Mouse (Mus musculus): ENCODE measurements around the gene Bivm. TPM values are rescaled to one million over a fixed set of nuclear protein-coding genes. Genes with fewer than 3 reads are reported as not detected.

The Bivm gene
- total RNA-seq, 2 experiments from 2014 or later, result 35.0 to 39.0 TPM

DNA sequence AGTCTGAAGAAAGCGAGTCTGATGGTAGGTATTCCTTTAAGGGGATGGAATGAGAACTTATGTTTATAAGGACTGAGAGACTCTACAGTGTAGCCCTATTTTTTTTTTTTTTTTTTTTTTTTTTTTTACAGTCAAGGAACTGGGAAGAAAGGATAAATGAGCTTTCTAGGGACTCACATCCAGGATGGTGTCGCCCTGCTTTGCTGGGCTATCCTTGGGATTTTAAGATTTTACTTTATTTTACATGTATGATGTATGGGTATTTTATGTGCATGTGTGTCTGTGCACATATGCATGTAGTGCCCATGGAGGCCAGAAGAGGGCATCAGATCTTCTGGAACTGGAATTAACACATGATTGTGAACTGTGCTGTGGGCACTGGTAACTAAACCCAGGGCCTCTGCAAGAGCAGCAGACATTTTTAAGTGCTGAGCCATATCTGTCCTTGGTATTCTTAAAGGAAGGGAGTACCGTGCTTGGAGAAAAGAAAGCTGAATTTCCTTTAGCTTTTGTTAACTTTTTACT, 49.2 kb downstream of the Bivm start:
- no peak for DNase-seq (ENCODE audit: low spot score in 2 of 2)
- intact Hi-C loops (cut with DNase I), result no loop called here

DNA sequence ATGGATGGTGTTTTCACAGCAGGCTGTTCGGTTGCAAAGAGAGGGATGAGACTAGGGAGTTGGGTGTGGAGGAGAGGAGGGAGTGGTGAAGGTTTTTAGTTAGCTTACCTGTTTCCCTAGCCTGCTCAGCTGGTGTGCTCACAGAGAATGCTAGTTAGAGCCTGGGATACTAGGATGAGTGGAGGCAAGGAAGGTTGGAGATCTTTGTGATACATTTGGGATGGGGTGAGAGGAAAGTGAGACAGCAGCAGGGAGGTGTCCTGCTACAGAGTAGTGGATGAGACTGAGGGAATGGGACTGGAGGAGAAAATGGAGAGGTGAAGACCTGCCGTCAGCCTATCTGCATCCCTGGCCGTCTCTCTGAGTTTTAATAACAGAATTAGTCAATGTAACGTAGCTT, 53.9 kb downstream of the Bivm start:
- intact Hi-C loops (cut with DNase I), result no loop called here
- no peak for DNase-seq (ENCODE audit: low spot score in 2 of 2)

DNA sequence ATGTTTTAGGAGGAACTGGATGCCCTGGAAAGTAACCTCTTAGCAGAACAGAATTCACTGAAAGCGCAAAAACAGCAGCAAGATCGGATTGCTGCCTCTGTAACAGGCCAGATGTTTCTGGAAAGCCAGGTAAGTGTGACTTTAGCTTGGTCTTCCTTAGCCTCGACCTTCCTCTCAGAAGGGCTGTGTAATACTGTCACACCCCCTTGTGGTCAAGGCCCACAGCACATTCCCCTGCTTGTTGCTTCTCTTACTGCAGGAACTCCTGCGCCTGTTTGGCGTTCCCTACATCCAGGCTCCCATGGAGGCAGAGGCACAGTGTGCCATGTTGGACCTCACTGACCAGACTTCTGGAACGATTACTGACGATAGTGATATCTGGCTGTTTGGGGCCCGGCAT, 55.1 kb downstream of the Bivm start:
- intact Hi-C loops (cut with DNase I), result no loop called here
- DNase-seq (ENCODE audit: low spot score in 2 of 2), result no peak

DNA sequence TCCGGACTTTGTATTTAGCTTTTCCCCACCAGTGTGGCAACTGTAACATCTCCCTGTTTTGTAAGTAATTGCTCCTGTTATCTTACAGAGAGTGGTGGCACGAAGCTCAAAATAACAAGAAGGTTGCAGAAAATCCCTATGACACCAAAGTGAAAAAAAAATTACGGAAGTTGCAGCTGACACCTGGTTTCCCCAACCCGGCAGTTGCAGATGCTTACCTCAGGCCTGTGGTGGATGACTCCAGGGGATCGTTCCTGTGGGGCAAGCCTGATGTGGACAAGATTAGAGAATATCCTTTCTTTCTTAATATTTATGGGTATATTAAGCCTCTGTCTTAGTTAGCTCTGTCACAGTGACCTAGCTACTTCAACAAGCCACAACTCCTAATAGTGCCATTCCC, 59.3 kb downstream of the Bivm start:
- no peak for DNase-seq (ENCODE audit: low spot score in 2 of 2)
- intact Hi-C loops (cut with DNase I), result no loop called here

DNA sequence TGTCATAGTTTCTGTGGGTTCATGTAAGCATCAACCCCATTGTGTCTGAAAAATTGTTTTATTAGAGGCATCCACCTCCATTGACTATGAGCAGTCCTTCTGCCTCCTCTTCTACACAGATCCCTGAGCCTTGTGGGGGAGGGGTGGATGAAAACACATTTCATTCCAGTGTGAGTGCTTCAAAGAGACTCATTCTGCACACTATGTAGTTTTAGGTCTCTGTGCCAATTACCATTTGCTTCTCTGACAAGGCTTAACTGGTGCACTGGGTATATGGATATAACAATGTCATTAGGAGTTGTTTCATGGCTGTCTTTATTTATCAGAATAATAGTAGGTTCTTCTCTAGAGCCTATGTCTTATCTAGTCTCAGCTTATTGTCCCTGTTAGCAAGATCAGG, 67.6 kb downstream of the Bivm start:
- intact Hi-C loops (cut with DNase I), result no loop called here
- no peak for DNase-seq (ENCODE audit: low spot score in 2 of 2)

Other genes with a start within 250 kb of the Bivm start
- 10 to 100 TPM; 47.9 to 50.4 TPM for gene Tpp2, start 185.3 kb upstream of the Bivm start, total RNA-seq (2021)
- gene Mettl21c, start 98.9 kb upstream of the Bivm start, total RNA-seq (2021), result not detected
- gene Gm8251, start 57.0 kb upstream of the Bivm start, total RNA-seq (2021), result not detected
- 1 to 10 TPM; 8.1 to 8.9 TPM for gene Tex30, start 16.5 kb upstream of the Bivm start, total RNA-seq (2021)
- 10 to 100 TPM in 1 of 2 experiments, 1 to 10 TPM in 1; 8.1 to 10.3 TPM for gene Kdelc1, start 149 bp upstream of the Bivm start, total RNA-seq (2021)
- gene Ercc5, start 28.8 kb downstream of the Bivm start, total RNA-seq (2021), result 10 to 100 TPM; 19.9 to 21.1 TPM
- not detected for gene Mettl21e, start 100.0 kb downstream of the Bivm start, total RNA-seq (2021)

Measured in left cerebral cortex, postnatal 36 days (tissue).